Mouse (Mus musculus) thymus, adult 2 months (tissue): Measurements from ENCODE around the gene Pip4k2b.

Source experiments
- CTCF ChIP-seq: fragments of 200-500 bp; IDR thresholded peaks from 2 replicates; pipeline ENCODE4 v1.5.1; 2012; ENCODE audit warnings: mild to moderate bottlenecking, control low read depth, low read length, moderate library complexity, borderline replicate concordance; ENCODE audit not compliant: control insufficient read depth, poor library complexity, insufficient read depth; ENCODE audit errors: extremely low read depth
- POLR2A ChIP-seq: fragments of 200-500 bp; IDR thresholded peaks from 2 replicates; pipeline ENCODE4 v1.6.1; 2012; ENCODE audit warnings: mild to moderate bottlenecking, low read length, control low read depth, moderate library complexity; ENCODE audit not compliant: control insufficient read depth, poor library complexity, insufficient read depth; ENCODE audit errors: extremely low read depth

- TF ChIP-seq CTCF, result 0 out of 2 replicates have a peak, but pooled peaks have one; percentile 9
- peak; percentile 76 for TF ChIP-seq POLR2A
Measured at GRCm38 (mm10) chr11:97781832-97782563, 37.5 kb upstream of the Pip4k2b start, which contains the start of gene Rpl23.
